Comparison of ENCODE assay signal across 17 mouse cellular contexts in genomic region chr10:70902751-70903485, GRCm38 (mm10).
DNase-seq lines count a peak whose midpoint lies in the region; ATAC-seq and TF ChIP-seq lines count a peak whose summit lies in the region.
"Had no signal": no experiment of that assay in that cellular context is flagged by ENCODE, and none has a peak within 500 bp of the region (broad histone marks: within the 10 kb centered on the region; RNA-seq: fewer than 3 reads in every experiment).

No protein-coding gene starts in this region.

- WGBS in neural tube, embryonic 11.5 days, result 66% methylated on average over 5 of the region's 5 CpGs
- WGBS in neural tube, embryonic 15.5 days, result 73% methylated on average over 5 of the region's 5 CpGs
- WGBS in hindbrain, embryonic 12.5 days, result 50% methylated on average over 5 of the region's 5 CpGs
- 56% methylated on average over 5 of the region's 5 CpGs for WGBS in liver, postnatal 0 days (ENCODE audit: insufficient replicate concordance)

- H3K27me3 ChIP-seq in neural tube, embryonic 11.5 days (ENCODE audit: control insufficient read depth, insufficient read depth, low read length), result no peaks in the 10 kb centered on the region
- no peaks in the 10 kb centered on the region for H3K27me3 ChIP-seq in neural tube, embryonic 15.5 days (replicated peaks)
- H3K27me3 ChIP-seq in hindbrain, embryonic 12.5 days, result no peaks in the 10 kb centered on the region
- no peaks in the 10 kb centered on the region for H3K27me3 ChIP-seq in liver, postnatal 0 days (ENCODE audit: insufficient read depth, low read length)
- H3K27me3 ChIP-seq: heart, embryonic 13.5 days; lung, embryonic 15.5 days; megakaryocyte, embryonic 14.5 days; neural tube, embryonic 13.5 days had no signal

- H3K27ac ChIP-seq in neural tube, embryonic 11.5 days (ENCODE audit: low read depth, low read length), result no peak overlapping the region
- no peak overlapping the region for H3K27ac ChIP-seq in neural tube, embryonic 15.5 days (replicated peaks)
- H3K27ac ChIP-seq in hindbrain, embryonic 12.5 days, result peak overlapping the region; percentile 12; the same call in 1 of the 2 replicates
- H3K27ac ChIP-seq in liver, postnatal 0 days (ENCODE audit: low read depth), result no peak overlapping the region
- H3K27ac ChIP-seq: heart, embryonic 13.5 days; lung, embryonic 15.5 days; neural tube, embryonic 13.5 days; stomach, postnatal 0 days had no signal

- no peak overlapping the region for H3K4me3 ChIP-seq in neural tube, embryonic 11.5 days (ENCODE audit: low read depth, low read length)
- H3K4me3 ChIP-seq in neural tube, embryonic 15.5 days (replicated peaks), result no peak overlapping the region
- H3K4me3 ChIP-seq in hindbrain, embryonic 12.5 days, result no peak overlapping the region
- H3K4me3 ChIP-seq in liver, postnatal 0 days (ENCODE audit: low read depth, low read length), result no peak overlapping the region
- H3K4me3 ChIP-seq: erythroblast, embryonic 14.5 days; heart, embryonic 13.5 days; lung, embryonic 15.5 days; megakaryocyte, embryonic 14.5 days; neural tube, embryonic 13.5 days had no signal

- H3K4me1 ChIP-seq in neural tube, embryonic 11.5 days (ENCODE audit: control insufficient read depth, insufficient read depth, low read length), result no peaks in the 10 kb centered on the region
- no peaks in the 10 kb centered on the region for H3K4me1 ChIP-seq in neural tube, embryonic 15.5 days
- H3K4me1 ChIP-seq in hindbrain, embryonic 12.5 days, result peaks cover 14% of the 10 kb centered on the region
- H3K4me1 ChIP-seq in liver, postnatal 0 days (ENCODE audit: insufficient read depth), result no peaks in the 10 kb centered on the region
- H3K4me1 ChIP-seq: lung, embryonic 15.5 days; megakaryocyte, embryonic 14.5 days had no signal

- no peak; the same call in 1 of the 2 replicates for ATAC-seq in neural tube, embryonic 11.5 days (ENCODE audit: insufficient read depth, low FRiP score, low TSS enrichment)
- no peak for ATAC-seq in neural tube, embryonic 15.5 days (ENCODE audit: low FRiP score)
- ATAC-seq in hindbrain, embryonic 12.5 days (ENCODE audit: low FRiP score), result peak; percentile 47
- no peak for ATAC-seq in liver, postnatal 0 days
- ATAC-seq: activated CD4-positive, CD25-positive, alpha-beta regulatory T cell, adult 4 months; CD4-positive, CD25-positive, alpha-beta regulatory T cell, adult 4 months had no signal

- no peak overlapping the region for H3K4me2 ChIP-seq in neural tube, embryonic 11.5 days (ENCODE audit: low read depth)
- H3K4me2 ChIP-seq in neural tube, embryonic 15.5 days, result no peak overlapping the region
- H3K4me2 ChIP-seq in hindbrain, embryonic 12.5 days (replicated peaks), result no peak overlapping the region
- no peak overlapping the region for H3K4me2 ChIP-seq in liver, postnatal 0 days (ENCODE audit: low read depth, low read length)
- H3K4me2 ChIP-seq: heart, embryonic 13.5 days; lung, embryonic 15.5 days; neural tube, embryonic 13.5 days had no signal

- peak; percentile 10 for DNase-seq in cerebellum, adult 9-10 months
- DNase-seq in cerebellum, adult 11 months, result no peak
- peak; percentile 15 for DNase-seq in neural tube, embryonic 11.5 days (ENCODE audit: low spot score)
- DNase-seq in thymus, postnatal 10 days (ENCODE audit: low spot score in 2 of 2), result no peak
- no peak for DNase-seq in liver, postnatal 0 days
- DNase-seq: liver; right cerebral cortex, adult 18-20 months had no signal

- TF ChIP-seq EP300 in liver, postnatal 0 days (IDR thresholded peaks at IDR 0.05; ENCODE audit: low read depth), result no peak

- no peak for TF ChIP-seq CTCF in liver, postnatal 0 days (IDR thresholded peaks at IDR 0.05; ENCODE audit: low read depth)

- no peak overlapping the region for H3K9ac ChIP-seq in neural tube, embryonic 11.5 days (ENCODE audit: low read length)
- H3K9ac ChIP-seq in neural tube, embryonic 15.5 days (replicated peaks), result no peak overlapping the region
- no peak overlapping the region for H3K9ac ChIP-seq in hindbrain, embryonic 12.5 days
- no peak overlapping the region for H3K9ac ChIP-seq in liver, postnatal 0 days (replicated peaks)
- H3K9ac ChIP-seq: heart, embryonic 13.5 days; lung, embryonic 15.5 days; neural tube, embryonic 13.5 days had no signal

- H3K36me3 ChIP-seq in neural tube, embryonic 11.5 days (ENCODE audit: control insufficient read depth, insufficient read depth, low read length), result no peaks in the 10 kb centered on the region
- no peaks in the 10 kb centered on the region for H3K36me3 ChIP-seq in neural tube, embryonic 15.5 days
- H3K36me3 ChIP-seq in hindbrain, embryonic 12.5 days, result no peaks in the 10 kb centered on the region
- H3K36me3 ChIP-seq in liver, postnatal 0 days (replicated peaks; ENCODE audit: insufficient read depth, low read length), result no peaks in the 10 kb centered on the region
- H3K36me3 ChIP-seq: heart, embryonic 13.5 days; lung, embryonic 15.5 days; neural tube, embryonic 13.5 days had no signal

- no peaks in the 10 kb centered on the region for H3K9me3 ChIP-seq in neural tube, embryonic 11.5 days (ENCODE audit: control insufficient read depth, low read length)
- H3K9me3 ChIP-seq in neural tube, embryonic 15.5 days (replicated peaks), result no peaks in the 10 kb centered on the region
- H3K9me3 ChIP-seq in hindbrain, embryonic 12.5 days (replicated peaks), result no peaks in the 10 kb centered on the region
- H3K9me3 ChIP-seq in liver, postnatal 0 days (ENCODE audit: low read length), result no peaks in the 10 kb centered on the region
- H3K9me3 ChIP-seq: heart, embryonic 13.5 days; lung, embryonic 15.5 days; neural tube, embryonic 13.5 days had no signal

Comparison
In these comparisons a context has a peak if more than half of its experiments do, and no peak if none do; other contexts are left out.
1. DNase-seq: peak in cerebellum, adult 9-10 months (single experiment) and neural tube, embryonic 11.5 days (single experiment); none in cerebellum, adult 11 months (single experiment), thymus, postnatal 10 days (0 of 2) and liver, postnatal 0 days (single experiment).